Mouse (Mus musculus) midbrain, embryonic 10.5 days (tissue): ENCODE results near the gene Blnk. TPM values are rescaled to one million over a fixed set of nuclear protein-coding genes. Genes with fewer than 3 reads are reported as not detected.

Experiments used
- DNase-seq: peaks from one replicate; pipeline ENCODE4 v3.0.0-alpha.2; 2017; ENCODE audit warnings: low spot score
- H3K27ac ChIP-seq: fragments of 300-500 bp; sonication (generic); replicated peaks from 2 replicates; pipeline ENCODE4 v1.5.1; 2016; ENCODE audit warnings: mild to moderate bottlenecking
- H3K27me3 ChIP-seq: fragments of 300-500 bp; sonication (generic); 2 replicates; pipeline ENCODE4 v1.6.1; 2016; ENCODE audit warnings: low read depth, mild to moderate bottlenecking; ENCODE audit not compliant: poor library complexity, severe bottlenecking
- H3K36me3 ChIP-seq: fragments of 300-500 bp; sonication (generic); 2 replicates; pipeline ENCODE4 v1.6.1; 2016; ENCODE audit warnings: mild to moderate bottlenecking, moderate library complexity
- H3K4me1 ChIP-seq: fragments of 300-500 bp; sonication (generic); 2 replicates; pipeline ENCODE4 v1.6.1; 2016
- H3K4me3 ChIP-seq: fragments of 300-500 bp; sonication (generic); 2 replicates; pipeline ENCODE4 v1.5.1; 2016; ENCODE audit warnings: mild to moderate bottlenecking, moderate library complexity
- H3K9me3 ChIP-seq: fragments of 300-500 bp; sonication (generic); replicated peaks from 2 replicates; pipeline ENCODE4 v1.6.1; 2016; ENCODE audit warnings: mild to moderate bottlenecking
- WGBS: fragments of 180-500 bp; shearing (Covaris S2); methylation state at CpG from one replicate; pipeline ENCODE4 v1.1.7; 2016; 5-methylcytosine and 5-hydroxymethylcytosine counted together
- polyA plus RNA-seq: library from polyadenylated mRNA; unstranded; fragments of >200 nt; fragmentation: Nextera tagmentation; extraction: Ambion mirVana; gene quantifications from 2 replicates; pipeline ENCODE4 v1.2.1, GENCODE M21; 2016

Blnk gene
- polyA plus RNA-seq, 1 experiment from 2014 or later, result 0.14 TPM

GRCm38 (mm10) chr19:40976946-40977917 is 17.1 kb downstream of the Blnk start:
- H3K27ac ChIP-seq, result no peak overlapping the region
- peaks cover 10% of the 10 kb centered on the region for H3K4me1 ChIP-seq
- no peaks in the 10 kb centered on the region for H3K27me3 ChIP-seq
- H3K4me3 ChIP-seq, result no peak overlapping the region
- H3K9me3 ChIP-seq, result no peaks in the 10 kb centered on the region
- WGBS, result 86% methylated on average over 11 of the region's 11 CpGs
- no peak for DNase-seq
- H3K36me3 ChIP-seq, result no peaks in the 10 kb centered on the region

- Histone ChIP-seq H3K4me3 (no peak overlapping the region), H3K9me3 (no peaks in the 10 kb centered on the region), H3K36me3 (no peaks in the 10 kb centered on the region), H3K27ac (no peak overlapping the region), H3K27me3 (no peaks in the 10 kb centered on the region), H3K4me1 (no peaks in the 10 kb centered on the region)
- 88% methylated on average over 5 of the region's 5 CpGs for WGBS
- no peak for DNase-seq
These were observed 22.9 kb downstream of the Blnk start for GRCm38 (mm10) chr19:40971273-40971914.

GRCm38 (mm10) chr19:40970775-40971174 is 23.6 kb downstream of the Blnk start:
- 82% methylated on average over 7 of the region's 7 CpGs for WGBS
- DNase-seq, result no peak
- H3K4me3 ChIP-seq, result no peak overlapping the region

GRCm38 (mm10) chr19:40970301-40970700 is 24.0 kb downstream of the Blnk start:
- Histone ChIP-seq H3K27ac (no peak overlapping the region), H3K9me3 (no peaks in the 10 kb centered on the region), H3K4me1 (no peaks in the 10 kb centered on the region), H3K4me3 (no peak overlapping the region), H3K36me3 (no peaks in the 10 kb centered on the region), H3K27me3 (no peaks in the 10 kb centered on the region)
- WGBS, result 82% methylated on average over 4 of the region's 4 CpGs
- no peak for DNase-seq

More at GRCm38 (mm10) chr19:40970775-40971174, 23.6 kb downstream of the Blnk start:
- Histone ChIP-seq H3K9me3 (no peaks in the 10 kb centered on the region), H3K27me3 (no peaks in the 10 kb centered on the region), H3K36me3 (no peaks in the 10 kb centered on the region), H3K4me1 (no peaks in the 10 kb centered on the region), H3K27ac (no peak overlapping the region)

- Histone ChIP-seq H3K27me3 (0 out of 2 replicates have a peak, but pooled peaks cover 7% of the 10 kb centered on the region), H3K27ac (no peak overlapping the region), H3K4me1 (peaks cover 4% of the 10 kb centered on the region; the same call in 1 of the 2 replicates), H3K4me3 (no peak overlapping the region), H3K36me3 (no peaks in the 10 kb centered on the region), H3K9me3 (no peaks in the 10 kb centered on the region)
- WGBS, result 83% methylated on average over 6 of the region's 6 CpGs
- DNase-seq, result no peak
These were observed 29.1 kb downstream of the Blnk start for GRCm38 (mm10) chr19:40964936-40965850.

GRCm38 (mm10) chr19:40964367-40964891 is 29.9 kb downstream of the Blnk start:
- WGBS, result 94% methylated on average over 3 of the region's 3 CpGs
- no peak overlapping the region for H3K27ac ChIP-seq
- no peak for DNase-seq

GRCm38 (mm10) chr19:40962988-40963387 is 31.3 kb downstream of the Blnk start:
- Histone ChIP-seq H3K36me3 (no peaks in the 10 kb centered on the region), H3K9me3 (no peaks in the 10 kb centered on the region)

More at GRCm38 (mm10) chr19:40964367-40964891, 29.9 kb downstream of the Blnk start:
- H3K4me1 ChIP-seq, result peaks cover 9% of the 10 kb centered on the region
- no peaks in the 10 kb centered on the region for H3K9me3 ChIP-seq
- H3K27me3 ChIP-seq, result 0 out of 2 replicates have a peak, but pooled peaks cover 7% of the 10 kb centered on the region
- no peak overlapping the region for H3K4me3 ChIP-seq
- no peaks in the 10 kb centered on the region for H3K36me3 ChIP-seq

GRCm38 (mm10) chr19:40958981-40959380 is 35.4 kb downstream of the Blnk start:
- Histone ChIP-seq H3K27me3 (0 out of 2 replicates have a peak, but pooled peaks cover 7% of the 10 kb centered on the region), H3K27ac (peak overlapping the region; percentile 42), H3K4me3 (no peak overlapping the region), H3K36me3 (no peaks in the 10 kb centered on the region), H3K9me3 (no peaks in the 10 kb centered on the region), H3K4me1 (peaks cover 13% of the 10 kb centered on the region)
- DNase-seq, result no peak
- 13% methylated on average over 1 of the region's 1 CpGs for WGBS

More at GRCm38 (mm10) chr19:40962988-40963387, 31.3 kb downstream of the Blnk start:
- DNase-seq, result peak; percentile 57
- no peak overlapping the region for H3K27ac ChIP-seq
- no peak overlapping the region for H3K4me3 ChIP-seq
- WGBS, result 52% methylated on average over 12 of the region's 12 CpGs
- H3K4me1 ChIP-seq, result peaks cover 16% of the 10 kb centered on the region
- 0 out of 2 replicates have a peak, but pooled peaks cover 7% of the 10 kb centered on the region for H3K27me3 ChIP-seq

- WGBS, result 87% methylated on average over 4 of the region's 4 CpGs
- DNase-seq, result no peak
- no peaks in the 10 kb centered on the region for H3K27me3 ChIP-seq
- no peaks in the 10 kb centered on the region for H3K9me3 ChIP-seq
- H3K27ac ChIP-seq, result no peak overlapping the region
- no peak overlapping the region for H3K4me3 ChIP-seq
- no peaks in the 10 kb centered on the region for H3K36me3 ChIP-seq
- H3K4me1 ChIP-seq, result 0 out of 2 replicates have a peak, but pooled peaks cover 4% of the 10 kb centered on the region
These were observed 47.3 kb downstream of the Blnk start for GRCm38 (mm10) chr19:40946937-40947577.

- Histone ChIP-seq H3K27ac (no peak overlapping the region), H3K27me3 (no peaks in the 10 kb centered on the region), H3K4me3 (no peak overlapping the region), H3K36me3 (no peaks in the 10 kb centered on the region), H3K9me3 (peaks cover 9% of the 10 kb centered on the region), H3K4me1 (0 out of 2 replicates have a peak, but pooled peaks cover 6% of the 10 kb centered on the region)
- DNase-seq, result no peak
- 91% methylated on average over 7 of the region's 7 CpGs for WGBS
These were observed 50.8 kb downstream of the Blnk start for GRCm38 (mm10) chr19:40943552-40943951.

GRCm38 (mm10) chr19:40936038-40936437 is 58.3 kb downstream of the Blnk start:
- Histone ChIP-seq H3K27me3 (no peaks in the 10 kb centered on the region), H3K27ac (no peak overlapping the region), H3K4me3 (no peak overlapping the region), H3K9me3 (peaks cover 9% of the 10 kb centered on the region), H3K36me3 (no peaks in the 10 kb centered on the region), H3K4me1 (peaks cover 11% of the 10 kb centered on the region)
- DNase-seq, result no peak
- 30% methylated on average over 5 of the region's 5 CpGs for WGBS
